Mouse (Mus musculus) cerebellum, adult 8-10 months (tissue): ENCODE measurements around the gene Sf3b5.
A peak's percentile ranks its signal among the peaks of the same experiment; 100 is the strongest.

Experiments used
- DNase-seq: peaks from one replicate; pipeline ENCODE4 v3.0.0; 2022

Gene Sf3b5

DNA sequence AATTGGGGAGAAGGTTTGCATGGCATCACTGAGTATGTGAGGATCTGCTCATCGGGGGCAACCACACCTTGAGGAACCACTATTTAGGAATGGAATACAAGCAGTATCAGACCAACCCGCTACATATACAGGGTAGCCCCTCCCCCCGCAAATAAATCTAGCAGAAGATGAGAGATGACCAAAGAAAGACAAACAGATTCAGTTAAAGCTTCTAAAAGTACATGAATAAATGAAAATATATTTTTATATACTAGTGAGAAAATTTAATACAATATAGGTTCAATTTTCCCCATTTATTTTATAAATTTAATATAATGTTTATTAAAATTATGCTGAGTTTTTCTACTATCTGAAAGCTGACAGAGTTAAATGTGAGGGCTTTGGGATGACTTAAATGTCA is at the start of gene Sf3b5:
TSS of gene Sf3b5 (plus strand) at position 301 of the 400 bp plus-strand sequence.
- DNase-seq = no peak

DNA sequence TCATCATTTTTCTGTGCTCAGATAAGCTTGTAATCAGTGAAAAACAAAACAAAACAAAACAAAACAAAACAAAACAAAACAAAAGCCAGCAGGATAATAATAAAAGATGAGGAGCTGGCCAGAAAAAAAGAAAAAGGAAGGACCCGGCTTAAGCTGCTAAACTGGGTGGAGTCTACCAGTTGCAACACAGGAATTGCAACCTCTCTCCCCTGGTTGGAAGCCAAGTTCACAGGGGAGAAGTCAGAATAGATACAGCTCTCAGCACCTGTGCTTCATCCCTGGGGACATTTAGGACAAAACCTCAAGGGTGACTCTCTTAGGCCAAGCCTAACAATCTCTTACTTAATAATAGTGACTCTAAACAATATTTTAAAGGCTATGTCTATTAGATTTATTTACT is 49.3 kb upstream of the Sf3b5 start:
- DNase-seq = no peak

DNA sequence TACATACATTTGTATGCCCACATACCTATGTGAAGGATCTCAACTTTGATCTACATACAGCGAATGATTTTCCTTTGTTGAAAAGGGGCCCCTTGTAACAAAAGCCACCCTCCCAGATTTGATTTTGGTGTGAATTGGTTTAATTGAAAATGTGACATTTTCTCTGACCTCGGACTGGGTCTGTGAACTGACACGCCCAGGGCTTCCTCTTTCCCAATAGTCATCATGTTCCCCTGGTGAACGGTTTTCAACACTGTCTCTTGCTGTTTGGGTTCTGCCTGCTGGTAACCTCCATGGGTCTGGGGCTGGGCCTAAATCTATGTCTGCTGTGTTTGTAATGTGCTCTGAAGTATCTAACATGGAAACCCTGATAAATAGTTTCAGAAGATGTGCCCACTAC is 47.9 kb upstream of the Sf3b5 start:
- no peak for DNase-seq

DNA sequence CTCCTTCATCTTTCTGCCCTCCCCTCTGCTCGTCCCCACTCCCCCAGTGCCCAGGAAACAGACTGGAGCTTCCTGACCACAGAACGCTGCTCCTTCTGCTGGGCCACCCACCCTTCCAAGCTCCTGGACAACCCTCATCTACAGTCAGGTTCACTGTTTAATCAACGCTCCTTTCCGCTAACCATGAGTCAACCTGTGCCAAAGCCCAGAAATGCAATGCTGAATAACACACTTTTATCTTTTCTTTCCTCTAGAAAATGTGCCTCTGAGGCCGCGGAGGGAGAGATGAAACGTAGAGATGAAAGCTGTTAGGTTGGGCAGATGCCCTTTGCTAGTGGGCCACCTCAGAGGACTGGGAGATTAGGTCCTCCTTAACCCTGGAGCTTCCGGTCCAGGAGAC is 43.6 kb upstream of the Sf3b5 start:
- no peak for DNase-seq

DNA sequence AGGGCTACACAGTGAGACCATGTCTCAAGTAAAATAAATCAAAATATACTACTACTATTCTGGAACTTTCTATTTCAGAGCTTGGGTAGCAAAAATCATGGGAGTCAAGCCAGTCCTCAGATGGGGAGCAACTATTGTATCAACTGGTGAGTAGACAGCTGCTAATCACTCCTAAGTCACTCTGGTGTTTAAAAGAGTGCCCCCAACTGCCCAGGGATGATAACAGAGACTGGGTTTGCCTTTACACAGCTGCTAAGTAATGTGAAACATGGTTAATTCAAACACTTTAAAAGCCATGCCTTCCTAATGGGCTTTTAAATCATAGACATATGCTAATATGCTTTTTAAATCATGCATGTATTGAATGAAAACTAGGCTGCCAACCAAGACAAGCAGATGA is 42.9 kb upstream of the Sf3b5 start:
- no peak for DNase-seq

DNA sequence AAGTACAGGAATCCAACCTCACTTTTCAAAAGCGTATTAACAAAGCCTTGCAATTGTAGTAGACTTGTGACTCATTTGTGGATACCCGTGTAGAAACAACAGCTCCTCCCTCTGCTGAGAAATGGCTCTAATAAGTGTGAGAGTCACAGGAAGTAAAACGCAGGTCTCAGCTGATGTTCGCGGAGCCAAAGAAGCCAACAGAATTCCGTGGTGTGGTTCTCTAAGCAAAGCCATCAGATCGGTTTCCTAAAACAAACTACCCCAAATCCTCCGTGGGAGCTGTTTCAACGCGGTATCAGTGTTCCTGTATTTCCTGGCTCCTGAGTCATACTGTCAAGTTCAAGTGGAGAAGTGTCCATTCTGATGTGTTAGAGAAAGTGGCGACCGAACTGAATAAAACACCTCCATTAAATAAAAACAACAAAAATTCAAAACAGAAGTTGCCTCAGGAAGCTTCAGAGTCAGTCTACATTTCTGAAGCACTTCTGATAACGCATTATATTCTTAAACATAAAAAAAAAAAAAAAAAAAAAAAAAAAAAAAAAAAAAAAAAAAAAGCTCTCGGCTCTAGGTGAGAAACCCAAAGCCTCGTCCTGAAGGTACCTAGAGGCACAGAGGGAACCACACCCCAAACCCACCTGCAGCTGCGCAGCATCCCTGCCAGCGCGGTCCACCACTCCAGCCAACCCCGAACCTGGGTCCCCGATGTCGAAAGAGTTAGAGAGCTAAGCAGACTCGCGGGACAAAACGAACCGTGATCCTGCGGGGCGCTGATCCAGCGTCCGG is 41.6 kb upstream of the Sf3b5 start:
- DNase-seq = no peak

DNA sequence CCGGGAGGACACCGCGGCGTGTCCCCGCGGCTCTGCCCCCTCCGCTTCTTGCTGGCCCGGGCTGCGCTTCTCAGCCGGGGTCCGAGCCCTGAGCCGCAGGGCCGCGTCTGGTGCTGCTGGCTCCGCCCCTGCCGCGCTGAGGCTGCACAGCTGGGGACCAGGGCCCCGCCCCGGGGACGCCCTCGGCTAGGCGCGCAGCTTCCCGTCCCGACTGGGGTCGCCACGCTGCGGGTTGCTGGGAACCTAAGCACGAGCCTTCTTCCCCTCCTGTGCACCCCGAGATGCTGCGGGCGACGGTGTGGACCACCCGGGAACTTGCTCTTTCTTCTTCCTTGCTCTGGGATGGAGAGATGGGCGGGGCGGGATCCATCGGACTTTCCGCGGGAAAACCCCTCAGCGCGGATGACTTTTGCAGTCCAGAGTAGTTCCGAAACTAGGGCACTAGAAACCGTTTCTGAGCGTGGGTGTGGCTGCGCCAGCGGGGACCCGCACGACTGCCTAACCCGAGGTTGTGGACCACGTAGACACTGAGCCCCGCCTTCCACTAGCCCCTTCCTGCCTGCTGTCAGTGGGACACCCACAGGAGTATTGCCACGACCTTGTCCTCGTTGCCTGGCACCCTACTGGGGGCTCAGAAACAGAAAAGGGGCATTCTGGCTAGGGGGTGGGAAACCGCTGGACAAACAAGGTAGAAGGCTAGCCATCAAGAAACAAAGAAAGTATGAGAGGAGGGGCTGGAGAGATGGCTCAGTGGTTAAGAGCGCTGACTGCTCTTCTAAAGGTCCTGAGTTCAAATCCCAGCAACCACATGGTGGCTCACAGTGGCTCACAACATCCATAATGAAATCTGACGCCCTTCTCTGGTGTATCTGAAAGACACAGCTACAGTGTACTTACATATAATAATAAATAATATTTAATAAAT is 40.7 kb upstream of the Sf3b5 start, which contains the start of gene Stx11:
TSS of gene Stx11 (minus strand) at position 148 of the 925 bp plus-strand sequence.
- peak; percentile 4 for DNase-seq

DNA sequence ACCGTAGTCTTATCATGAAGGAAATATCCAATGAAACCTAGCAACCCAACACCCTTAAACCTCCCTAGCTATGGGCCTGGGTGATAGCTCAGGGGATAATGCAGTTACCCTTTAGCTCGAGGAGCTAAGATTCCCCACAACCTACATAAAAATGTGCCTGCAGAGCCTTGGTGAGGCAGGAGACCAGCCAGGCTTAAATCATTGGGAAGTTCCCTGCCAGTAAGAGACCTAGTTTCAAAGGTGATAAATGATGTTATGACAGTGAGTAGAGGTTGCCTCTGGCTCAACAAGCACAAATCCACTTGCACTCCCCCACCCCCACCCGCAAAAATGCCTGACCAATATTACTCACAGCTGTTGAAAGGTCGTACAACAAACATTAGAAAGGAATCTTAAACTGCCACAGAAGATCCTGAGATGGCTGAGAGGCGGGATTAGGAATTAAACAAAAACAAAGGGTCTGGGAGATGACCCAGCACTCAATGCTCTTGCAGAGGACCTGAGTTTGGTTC is 39.4 kb upstream of the Sf3b5 start:
- DNase-seq = no peak

DNA sequence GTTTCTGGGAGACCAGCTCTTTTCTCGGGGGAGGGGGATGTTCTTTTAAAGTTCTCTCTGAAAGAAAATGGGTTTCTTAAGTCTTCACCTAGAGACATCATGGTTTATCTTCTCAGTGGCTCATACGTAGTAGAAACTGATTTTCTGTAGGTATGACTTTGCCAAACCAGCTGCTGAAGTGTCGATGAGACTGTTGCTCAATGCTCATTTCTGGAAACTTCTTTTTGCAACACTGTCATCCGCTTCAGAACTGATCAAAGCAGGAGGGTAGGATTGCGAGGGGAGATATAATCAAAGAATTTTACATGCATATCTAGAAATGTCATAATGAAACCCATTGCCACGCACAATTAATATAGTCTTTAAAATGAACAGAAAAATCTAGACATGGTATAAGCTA is 30.6 kb upstream of the Sf3b5 start:
- no peak for DNase-seq

DNA sequence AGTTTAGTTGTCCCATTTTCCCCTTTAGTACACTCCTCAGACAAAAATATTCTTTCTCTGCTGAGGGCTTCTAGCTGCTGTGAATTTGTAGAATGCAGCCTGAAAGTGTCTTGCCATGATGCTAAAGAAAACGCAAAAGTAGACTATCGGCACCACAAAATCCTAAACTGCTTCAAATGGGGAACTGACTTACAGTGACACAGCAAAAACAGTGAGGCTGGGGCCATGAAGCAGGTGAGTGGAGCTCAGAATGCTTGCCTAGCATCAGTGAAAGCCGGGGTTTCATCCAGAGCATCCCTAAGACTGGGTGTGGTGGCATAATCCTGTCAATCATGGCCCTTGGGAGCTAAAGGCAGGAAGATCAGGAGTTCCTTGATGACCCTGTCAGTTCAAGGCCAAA is 29.7 kb upstream of the Sf3b5 start:
- no peak for DNase-seq

DNA sequence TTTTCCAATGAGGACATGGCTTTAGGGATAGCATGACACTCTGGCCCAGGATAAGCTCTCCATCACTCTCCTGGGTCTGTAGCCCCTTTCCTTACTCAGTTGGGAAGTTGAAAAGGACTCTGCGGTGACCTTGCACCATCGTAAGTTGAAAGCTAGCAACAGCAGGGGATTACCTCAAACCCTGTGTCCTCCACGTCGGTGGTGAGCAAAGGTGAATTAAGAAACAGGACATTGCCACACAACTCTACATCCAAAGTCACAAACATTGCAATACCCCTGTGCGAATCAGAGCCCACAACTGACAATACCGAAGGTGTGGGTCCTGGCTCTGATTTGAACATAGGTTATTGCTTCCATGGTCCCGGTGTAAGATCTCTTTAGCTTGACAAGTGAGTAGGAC is 29.2 kb upstream of the Sf3b5 start:
- no peak for DNase-seq

DNA sequence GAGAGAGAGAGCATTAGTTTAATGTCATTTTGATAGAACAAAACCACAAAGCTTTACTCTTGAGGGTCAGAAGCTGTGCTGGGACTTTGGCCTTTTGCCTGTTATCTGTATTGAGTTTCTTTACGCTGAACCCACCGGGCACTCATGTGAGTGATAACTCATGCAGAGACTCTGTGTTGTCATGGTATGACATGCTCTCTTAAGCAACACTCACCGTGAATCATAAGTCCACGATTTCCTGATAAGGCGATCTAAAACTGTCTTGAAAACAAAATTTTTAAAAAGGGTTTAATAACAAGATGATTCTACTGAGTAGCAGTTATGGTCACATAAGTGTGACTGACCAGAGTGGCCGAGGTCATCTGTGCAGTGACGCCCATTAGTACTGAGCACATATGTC is 28.6 kb upstream of the Sf3b5 start:
- no peak for DNase-seq

DNA sequence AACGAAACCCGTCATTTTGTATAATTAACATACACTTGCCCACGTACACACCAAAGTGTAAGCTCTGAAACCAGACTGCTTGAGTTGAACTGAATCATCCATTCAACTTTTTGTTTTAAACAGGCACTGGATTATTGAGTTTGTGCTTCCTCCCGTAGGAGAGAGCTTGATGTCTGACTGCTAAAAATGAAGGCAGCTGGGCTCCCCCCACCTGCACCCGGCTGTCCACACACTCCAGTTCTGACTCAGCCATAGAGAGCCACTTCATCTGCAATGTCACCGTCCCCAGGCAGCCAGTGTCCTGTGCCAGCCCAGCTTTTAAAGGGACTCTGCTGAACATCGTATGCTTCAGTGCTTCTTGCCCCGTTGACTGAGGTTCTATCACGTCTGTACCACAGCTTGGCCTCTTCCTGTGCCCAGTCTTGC is 27.3 kb upstream of the Sf3b5 start:
- DNase-seq = no peak

DNA sequence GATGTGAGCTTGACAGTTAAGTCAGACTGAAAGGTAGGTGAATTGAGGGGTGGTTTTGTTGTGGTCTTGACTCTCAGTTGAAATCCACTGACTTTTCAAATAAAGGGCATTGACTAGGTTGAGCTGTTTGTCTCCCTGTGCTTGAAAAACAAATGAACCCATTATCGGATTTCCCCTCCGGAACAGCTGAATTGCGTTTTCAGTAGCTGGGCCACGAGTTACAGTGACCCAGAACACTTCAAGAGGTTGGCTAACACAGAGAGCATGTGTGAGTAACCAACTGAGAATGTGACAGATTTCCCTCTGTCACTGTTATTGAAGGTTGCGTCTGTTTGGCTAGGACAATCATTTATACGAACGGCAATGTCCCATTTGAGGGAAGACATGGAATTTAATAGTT is 24.1 kb upstream of the Sf3b5 start:
- no peak for DNase-seq

DNA sequence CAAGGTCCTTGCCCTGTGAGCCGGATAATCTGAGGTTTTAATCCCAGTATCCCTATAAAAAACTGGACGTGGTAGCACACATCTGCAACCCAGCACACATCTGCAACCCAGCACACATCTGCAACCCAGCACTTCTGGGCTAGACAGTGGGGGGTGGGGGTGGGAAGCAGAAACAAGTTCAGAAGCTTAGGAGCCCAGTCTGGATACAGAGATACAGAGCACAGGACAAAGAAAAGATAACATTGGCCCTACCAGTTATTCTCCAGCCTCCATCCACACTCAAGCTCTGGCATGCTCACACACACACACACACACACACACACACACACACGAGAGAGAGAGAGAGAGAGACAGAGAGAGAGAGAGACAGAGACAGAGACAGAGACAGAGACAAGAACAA is 21.6 kb upstream of the Sf3b5 start:
- no peak for DNase-seq

DNA sequence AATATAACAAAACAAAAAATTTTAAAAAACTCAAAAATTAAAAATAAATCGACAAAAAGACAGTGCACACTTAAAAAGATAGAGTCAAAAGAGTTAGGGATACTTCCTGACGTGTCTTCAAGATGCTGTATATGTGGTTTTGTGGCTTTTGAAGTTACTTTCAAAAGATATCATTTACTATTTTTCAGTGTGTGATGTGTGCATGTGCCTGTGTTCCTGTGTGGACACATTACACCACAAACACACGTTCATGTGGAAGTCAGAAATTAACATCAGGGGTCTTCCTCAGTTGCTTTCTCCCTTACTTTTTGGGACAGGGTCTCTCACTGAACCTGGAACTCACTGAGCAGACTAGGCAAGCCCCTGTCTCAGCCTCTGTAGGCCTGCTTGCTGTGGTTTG is 20.1 kb upstream of the Sf3b5 start:
- DNase-seq = no peak

DNA sequence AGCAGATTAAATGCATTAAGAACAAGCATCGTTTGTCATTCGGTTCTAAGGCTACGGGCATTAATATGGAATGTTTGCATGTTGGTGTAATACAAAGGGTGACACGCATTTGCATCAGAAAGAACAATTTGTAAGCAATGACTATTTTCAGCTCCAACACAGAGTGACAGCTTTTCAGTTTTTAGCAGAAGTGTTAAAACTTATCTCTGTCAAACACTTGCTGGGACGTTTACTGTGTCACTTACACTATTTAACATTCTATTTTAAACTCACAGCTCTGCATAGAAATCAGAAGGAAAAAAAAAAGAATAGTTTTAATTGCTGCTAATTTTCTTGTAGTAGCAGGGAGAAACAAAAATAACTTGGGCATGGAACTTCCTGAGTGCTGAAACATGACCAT is 18.7 kb upstream of the Sf3b5 start:
- no peak for DNase-seq

DNA sequence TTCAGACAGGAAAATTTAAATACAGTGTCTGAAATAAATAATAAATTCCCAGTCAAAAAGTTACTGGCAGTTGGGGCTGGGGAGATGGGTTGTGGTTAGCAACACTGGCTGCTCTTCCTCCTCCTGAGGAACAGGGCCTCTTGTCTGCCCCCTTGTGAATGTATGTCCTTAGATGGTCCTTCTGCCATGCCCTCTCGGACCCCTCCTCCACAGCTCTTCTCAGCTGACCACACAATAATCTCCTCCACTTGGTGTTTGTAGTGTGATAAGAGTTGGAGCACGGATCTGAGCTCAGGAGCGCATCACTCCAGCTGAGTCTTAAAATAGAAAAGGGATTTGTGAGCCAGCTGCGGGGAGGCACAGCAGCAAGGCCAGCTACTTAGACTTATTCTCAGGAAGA is 18.2 kb upstream of the Sf3b5 start:
- no peak for DNase-seq

DNA sequence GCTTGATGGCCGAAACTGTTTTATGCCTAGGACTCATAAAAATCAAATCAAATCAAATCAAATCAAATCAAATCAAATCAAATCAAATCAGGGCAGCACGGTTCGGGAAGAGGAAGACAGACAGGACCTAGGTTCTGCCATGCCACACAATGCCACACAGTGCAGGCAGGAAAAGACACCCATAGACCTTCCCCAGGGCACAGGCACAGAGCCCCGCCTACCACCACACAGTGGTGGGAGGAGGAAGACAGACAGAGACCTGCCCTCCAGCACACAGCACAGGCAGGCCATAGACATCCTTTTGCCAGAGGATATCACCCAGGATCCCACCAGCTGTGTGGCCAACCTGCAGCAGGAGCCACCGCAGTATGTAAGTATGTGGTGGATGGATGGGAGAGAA is 13.2 kb upstream of the Sf3b5 start:
- no peak for DNase-seq

DNA sequence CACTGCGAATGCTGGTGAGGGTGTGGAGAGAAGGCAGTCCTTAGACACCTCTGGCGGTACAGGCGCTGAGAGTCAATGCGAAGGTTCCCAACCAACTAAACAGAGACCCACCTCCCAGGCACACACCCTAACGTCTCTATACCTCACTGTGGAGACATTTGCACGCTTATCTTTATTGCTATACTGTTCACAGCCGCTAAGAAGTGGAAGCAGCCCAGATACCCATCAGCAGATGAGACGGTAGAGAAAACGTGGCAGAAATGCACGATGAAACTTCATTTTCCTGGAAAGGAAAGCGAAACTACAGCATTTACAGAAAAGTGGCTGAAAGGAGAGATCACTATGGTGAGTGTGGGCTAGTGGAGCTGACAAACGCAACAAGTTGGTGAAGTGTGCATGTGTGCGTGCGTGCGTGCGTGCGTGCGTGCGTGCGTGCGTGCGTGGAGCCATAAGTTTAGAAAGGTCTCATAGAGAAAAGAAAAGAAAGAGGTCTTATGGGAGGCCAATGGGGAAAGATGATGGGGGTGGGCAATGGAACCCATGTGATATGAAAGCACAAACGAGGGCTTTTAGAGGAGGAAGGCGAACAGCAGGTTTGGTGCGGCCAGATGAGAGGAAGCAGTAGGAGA is 11.6 kb upstream of the Sf3b5 start:
- no peak for DNase-seq

DNA sequence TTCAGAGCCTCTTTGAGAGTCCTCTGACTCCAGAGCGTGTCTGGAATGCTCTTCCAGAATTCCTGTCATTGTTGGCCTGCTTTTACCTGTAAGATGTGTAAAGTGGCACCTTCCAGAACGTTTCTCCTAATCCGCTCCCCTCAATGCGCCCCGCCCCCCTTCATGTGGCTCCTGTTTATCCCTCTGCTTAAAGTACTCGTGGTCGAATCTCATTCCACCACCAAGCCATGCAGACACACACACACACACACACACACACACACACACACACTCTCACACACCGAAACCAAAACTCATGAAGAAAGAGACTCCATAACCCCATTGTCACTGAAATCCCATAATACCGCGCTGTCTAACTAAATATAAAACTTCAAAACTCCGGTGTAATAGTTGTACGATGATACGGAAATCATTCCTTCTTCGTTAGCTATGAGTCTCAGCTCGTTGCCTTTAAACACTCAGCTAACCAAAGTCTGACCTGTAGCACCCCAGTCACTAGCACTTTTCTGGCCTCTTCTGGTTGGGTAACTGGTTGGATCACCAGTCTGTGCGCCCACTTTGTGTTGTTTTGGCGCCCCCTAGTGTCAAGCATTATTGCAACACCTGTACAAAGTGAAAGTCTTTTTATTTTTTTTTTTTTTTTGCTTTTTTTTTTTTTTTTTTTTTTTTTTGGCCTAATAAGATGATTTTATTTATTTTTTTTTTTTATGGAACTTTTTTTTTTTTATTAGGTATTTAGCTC is 8.2 kb upstream of the Sf3b5 start:
- DNase-seq = peak; percentile 82

DNA sequence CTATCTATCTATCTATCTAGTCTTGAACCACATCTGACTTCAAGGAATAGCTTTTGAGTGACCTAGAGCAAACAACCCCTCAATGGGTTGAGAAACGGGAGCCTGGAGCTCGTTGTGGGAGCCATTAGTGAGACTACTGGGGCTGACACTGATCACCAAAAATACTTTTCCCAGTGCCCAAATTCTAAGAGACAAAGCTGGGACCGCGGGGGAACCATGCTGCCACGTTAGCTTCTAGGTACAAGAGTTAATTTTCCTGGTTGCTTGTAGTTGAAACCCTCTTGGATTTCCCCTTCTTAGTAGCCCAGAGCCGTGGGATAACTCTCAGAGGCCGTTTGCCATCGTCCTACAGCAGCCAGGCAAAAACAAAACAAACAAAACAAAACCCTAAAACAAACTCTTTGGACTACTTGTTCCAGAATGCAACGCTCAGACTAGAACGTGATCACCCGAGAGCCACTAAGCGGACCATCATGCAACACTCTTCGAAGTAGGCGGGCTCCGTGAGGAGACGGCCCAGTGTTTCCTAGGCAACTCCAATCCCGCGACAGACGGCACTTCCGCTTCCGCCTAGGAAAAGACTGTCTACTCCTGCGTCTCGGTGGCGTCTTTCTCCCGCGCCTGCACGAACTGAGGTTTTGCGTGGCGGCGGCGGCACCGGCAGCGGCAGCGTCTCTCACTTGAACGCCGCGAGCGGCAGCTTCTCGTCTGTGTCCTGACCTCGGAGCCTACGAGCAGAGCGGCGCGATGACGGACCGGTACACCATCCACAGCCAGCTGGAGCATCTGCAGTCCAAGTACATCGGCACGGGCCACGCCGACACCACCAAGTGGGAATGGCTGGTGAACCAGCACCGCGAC is 3.0 kb downstream of the Sf3b5 start:
- peak; percentile 92 for DNase-seq
